Mouse (Mus musculus) heart, adult 2 months (tissue): ENCODE data around the gene Olfr1324.

Experiments used
- CTCF ChIP-seq: fragments of 200-600 bp; IDR thresholded peaks from 2 replicates; pipeline ENCODE4 v1.8.1; 2022; ENCODE audit warnings: antibody characterized with exemption, mild to moderate bottlenecking, moderate library complexity
- EP300 ChIP-seq: fragments of 200-500 bp; IDR thresholded peaks from 2 replicates; pipeline ENCODE4 v1.6.1; 2011; ENCODE audit warnings: low read depth, low read length, control low read depth; ENCODE audit not compliant: insufficient read depth
- POLR2A ChIP-seq: fragments of 200-500 bp; IDR thresholded peaks from 2 replicates; pipeline ENCODE4 v1.6.1; 2011; ENCODE audit warnings: mild to moderate bottlenecking, low read depth, low read length, control low read depth; ENCODE audit not compliant: insufficient read depth

- no peak for TF ChIP-seq POLR2A
- no peak for TF ChIP-seq EP300
- TF ChIP-seq CTCF = no peak
Observed at GRCm38 (mm10) chrX:50443352-50443751, 15.1 kb upstream of the Olfr1324 start.
